ENCODE assay signal across 40 mouse cellular contexts in the genomic region with DNA sequence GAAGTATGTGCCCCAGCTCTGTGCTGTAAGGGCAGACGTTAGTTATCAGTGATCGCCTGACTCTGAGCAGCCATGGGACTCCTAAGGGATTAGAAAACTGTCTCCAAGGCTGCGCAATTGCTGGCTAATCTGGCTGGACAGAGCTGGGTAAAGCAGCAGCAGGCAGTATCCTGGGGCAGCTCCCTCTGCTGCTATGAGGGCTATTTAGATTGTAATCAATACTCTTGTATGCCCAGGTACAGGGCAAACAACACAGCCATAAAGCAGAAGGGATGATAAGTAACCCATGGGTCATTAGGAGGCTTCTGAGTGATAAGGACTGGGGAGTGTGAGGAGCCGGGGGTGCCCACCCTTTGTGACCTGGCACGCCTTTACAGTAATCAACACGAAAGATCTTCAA. TPM values are rescaled to one million over a fixed set of nuclear protein-coding genes. Genes with fewer than 3 reads are reported as not detected.
"Had no signal": no experiment of that assay in that cellular context is flagged by ENCODE, and none has a peak within 500 bp of the region (broad histone marks: within the 10 kb centered on the region; RNA-seq: fewer than 3 reads in every experiment).

No protein-coding gene starts in this region.

- H3K4me1 ChIP-seq: heart, embryonic 12.5 days; hindbrain, embryonic 10.5 days; hindbrain, embryonic 12.5 days; kidney, embryonic 15.5 days; limb, embryonic 13.5 days; limb, embryonic 15.5 days had no signal

- H3K27ac ChIP-seq: gastrocnemius, adult 2 months; heart, embryonic 10.5 days; hindbrain, embryonic 10.5 days; hindbrain, embryonic 12.5 days; hindbrain, embryonic 14.5 days; kidney, embryonic 15.5 days; kidney, postnatal 0 days; limb, embryonic 13.5 days; limb, embryonic 15.5 days; liver, embryonic 12.5 days had no signal

- DNase-seq: gastrocnemius, adult 2 months; gastrocnemius, postnatal 10 days; gastrocnemius, postnatal 25 days; heart, adult 18-20 months; heart, postnatal 10 days; heart, postnatal 4 days; kidney, adult 2 months; kidney, adult 9 months; kidney, postnatal 14 days; kidney, postnatal 36 days; layer of hippocampus, adult 9-11 months; layer of hippocampus, postnatal 36 days; left cerebral cortex, postnatal 4 days had no signal

- H3K9me3 ChIP-seq: heart, embryonic 10.5 days; heart, embryonic 12.5 days; hindbrain, embryonic 10.5 days; hindbrain, embryonic 12.5 days; kidney, embryonic 15.5 days; limb, embryonic 13.5 days; limb, embryonic 15.5 days; liver, embryonic 12.5 days had no signal

- H3K4me2 ChIP-seq: heart, embryonic 12.5 days; hindbrain, embryonic 12.5 days; hindbrain, embryonic 14.5 days; kidney, embryonic 15.5 days; limb, embryonic 13.5 days; limb, embryonic 15.5 days; liver, embryonic 12.5 days had no signal

- H3K36me3 ChIP-seq: heart, embryonic 10.5 days; heart, embryonic 12.5 days; hindbrain, embryonic 10.5 days; hindbrain, embryonic 12.5 days; kidney, embryonic 15.5 days; limb, embryonic 13.5 days; limb, embryonic 15.5 days; liver, embryonic 12.5 days had no signal

- H3K9ac ChIP-seq: heart, embryonic 12.5 days; hindbrain, embryonic 12.5 days; hindbrain, embryonic 14.5 days; kidney, embryonic 15.5 days; limb, embryonic 13.5 days; limb, embryonic 15.5 days; liver, embryonic 12.5 days had no signal

- H3K27me3 ChIP-seq: hindbrain, embryonic 12.5 days; kidney, embryonic 15.5 days; limb, embryonic 13.5 days; limb, embryonic 15.5 days had no signal

- H3K4me3 ChIP-seq: gastrocnemius, adult 2 months; heart, embryonic 10.5 days; heart, embryonic 12.5 days; hindbrain, embryonic 10.5 days; hindbrain, embryonic 12.5 days; kidney, embryonic 15.5 days; limb, embryonic 13.5 days; limb, embryonic 15.5 days; liver, embryonic 12.5 days had no signal

- ATAC-seq: hindbrain, embryonic 16.5 days; inflammation-experienced regulatory T-cells, adult 6 months; liver, embryonic 12.5 days had no signal

RNA-seq across cellular contexts. Expression of a gene that starts 5.5 kb away (rescaled TPM):
- total RNA-seq: gastrocnemius, adult 2 months; gastrocnemius, postnatal 10 days; gastrocnemius, postnatal 25 days; gastrocnemius, postnatal 4 days; granulocyte monocyte progenitor cell, adult 5-6 weeks; heart, adult 18-20 months; heart, adult 8-10 months; heart, postnatal 10 days; heart, postnatal 25 days; heart, postnatal 4 days; layer of hippocampus, adult 18-20 months; layer of hippocampus, adult 8-10 months; layer of hippocampus, postnatal 14 days; layer of hippocampus, postnatal 36 days; left cerebral cortex, adult 18-20 months; left cerebral cortex, adult 8-10 months; left cerebral cortex, postnatal 10 days; left cerebral cortex, postnatal 25 days; left cerebral cortex, postnatal 4 days had no signal
- polyA plus RNA-seq: heart, embryonic 12.5 days; heart, embryonic 14.5 days; hindbrain, embryonic 10.5 days; hindbrain, embryonic 12.5 days; inflammation-experienced regulatory T-cells, adult 6 months; kidney, adult 2 months; limb, embryonic 11.5 days; limb, embryonic 13.5 days had no signal

RNA-seq across cellular contexts. Expression of a gene that starts 9.2 kb away (rescaled TPM):
- total RNA-seq: gastrocnemius, adult 2 months; gastrocnemius, postnatal 10 days; gastrocnemius, postnatal 25 days; gastrocnemius, postnatal 4 days; granulocyte monocyte progenitor cell, adult 5-6 weeks; heart, adult 18-20 months; heart, adult 8-10 months; heart, postnatal 10 days; heart, postnatal 25 days; heart, postnatal 4 days; layer of hippocampus, adult 18-20 months; layer of hippocampus, adult 8-10 months; layer of hippocampus, postnatal 14 days; layer of hippocampus, postnatal 36 days; left cerebral cortex, adult 18-20 months; left cerebral cortex, adult 8-10 months; left cerebral cortex, postnatal 10 days; left cerebral cortex, postnatal 25 days; left cerebral cortex, postnatal 4 days had no signal
- polyA plus RNA-seq: frontal cortex, adult 2 months; heart, embryonic 10.5 days; heart, embryonic 12.5 days; heart, embryonic 14.5 days; heart, embryonic 16.5 days; hindbrain, embryonic 10.5 days; hindbrain, embryonic 12.5 days; hindbrain, embryonic 14.5 days; hindbrain, embryonic 16.5 days; inflammation-experienced regulatory T-cells, adult 6 months; limb, embryonic 11.5 days; limb, embryonic 13.5 days; limb, embryonic 15.5 days; liver, embryonic 12.5 days had no signal

RNA-seq across cellular contexts. Expression of a gene that starts 30.2 kb away (rescaled TPM):
- total RNA-seq: gastrocnemius, adult 2 months; gastrocnemius, postnatal 10 days; gastrocnemius, postnatal 25 days; gastrocnemius, postnatal 4 days; granulocyte monocyte progenitor cell, adult 5-6 weeks; heart, adult 18-20 months; heart, adult 8-10 months; heart, postnatal 10 days; heart, postnatal 25 days; heart, postnatal 4 days; layer of hippocampus, adult 18-20 months; layer of hippocampus, adult 8-10 months; layer of hippocampus, postnatal 14 days; layer of hippocampus, postnatal 36 days; left cerebral cortex, adult 18-20 months; left cerebral cortex, adult 8-10 months; left cerebral cortex, postnatal 10 days; left cerebral cortex, postnatal 25 days; left cerebral cortex, postnatal 4 days had no signal
- polyA plus RNA-seq: frontal cortex, adult 2 months; heart, embryonic 12.5 days; heart, embryonic 14.5 days; heart, embryonic 16.5 days; hindbrain, embryonic 10.5 days; hindbrain, embryonic 12.5 days; hindbrain, embryonic 14.5 days; hindbrain, embryonic 16.5 days; limb, embryonic 11.5 days; limb, embryonic 13.5 days; limb, embryonic 15.5 days had no signal
